Mouse (Mus musculus): ENCODE results near the gene Fut4.

Fut4 gene

DNA sequence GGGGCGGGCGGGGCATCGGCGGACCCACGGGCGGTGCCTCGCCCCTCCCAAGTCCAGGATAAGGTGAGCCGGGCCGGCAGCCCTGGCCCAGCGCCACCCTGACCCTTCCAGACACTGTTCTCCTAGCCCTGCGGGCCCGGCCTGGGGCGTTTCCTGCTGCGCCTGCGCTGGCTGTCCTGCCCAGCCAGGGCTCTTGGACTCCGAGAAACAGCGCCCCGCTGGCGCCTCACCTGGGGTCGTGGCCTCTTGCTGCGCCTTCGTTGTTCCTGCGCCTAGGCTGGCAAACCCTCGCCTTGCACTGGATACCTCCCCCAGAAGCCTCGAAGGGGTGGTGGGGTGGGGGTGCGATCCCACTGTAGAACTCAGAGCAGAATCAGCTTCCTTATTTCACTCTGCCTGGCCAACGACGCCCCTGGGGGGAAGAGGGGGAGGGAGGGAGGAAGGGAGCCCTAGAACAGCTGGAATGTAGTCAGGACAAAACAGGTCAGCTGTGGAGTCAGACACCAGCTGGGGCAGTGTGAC, at the start of gene Fut4:
Gene Fut4, minus strand, starts transcription at position 393 of the 522 bp plus-strand sequence.
- DNase-seq, result peak; percentile 55 to 62

DNA sequence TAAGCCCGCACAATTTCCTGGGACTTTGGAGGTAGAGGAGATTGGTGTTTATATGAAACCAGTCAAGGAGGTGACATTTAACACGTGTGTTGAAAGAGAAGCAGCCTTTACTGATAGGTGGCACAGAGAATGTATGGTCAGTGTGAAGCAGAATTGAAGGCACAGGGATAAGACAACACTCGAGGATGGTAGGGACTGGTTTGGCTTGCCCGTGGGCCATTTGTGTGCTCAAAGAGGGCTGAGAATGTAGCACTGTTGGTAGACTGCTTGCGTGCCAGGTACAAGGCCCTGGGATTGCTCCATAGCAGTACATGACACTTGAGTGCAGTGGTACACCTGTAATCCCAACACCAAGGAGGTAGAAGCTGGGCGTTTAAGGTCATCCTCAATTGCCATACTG, 35.2 kb upstream of the Fut4 start:
- DNase-seq, result no peak

DNA sequence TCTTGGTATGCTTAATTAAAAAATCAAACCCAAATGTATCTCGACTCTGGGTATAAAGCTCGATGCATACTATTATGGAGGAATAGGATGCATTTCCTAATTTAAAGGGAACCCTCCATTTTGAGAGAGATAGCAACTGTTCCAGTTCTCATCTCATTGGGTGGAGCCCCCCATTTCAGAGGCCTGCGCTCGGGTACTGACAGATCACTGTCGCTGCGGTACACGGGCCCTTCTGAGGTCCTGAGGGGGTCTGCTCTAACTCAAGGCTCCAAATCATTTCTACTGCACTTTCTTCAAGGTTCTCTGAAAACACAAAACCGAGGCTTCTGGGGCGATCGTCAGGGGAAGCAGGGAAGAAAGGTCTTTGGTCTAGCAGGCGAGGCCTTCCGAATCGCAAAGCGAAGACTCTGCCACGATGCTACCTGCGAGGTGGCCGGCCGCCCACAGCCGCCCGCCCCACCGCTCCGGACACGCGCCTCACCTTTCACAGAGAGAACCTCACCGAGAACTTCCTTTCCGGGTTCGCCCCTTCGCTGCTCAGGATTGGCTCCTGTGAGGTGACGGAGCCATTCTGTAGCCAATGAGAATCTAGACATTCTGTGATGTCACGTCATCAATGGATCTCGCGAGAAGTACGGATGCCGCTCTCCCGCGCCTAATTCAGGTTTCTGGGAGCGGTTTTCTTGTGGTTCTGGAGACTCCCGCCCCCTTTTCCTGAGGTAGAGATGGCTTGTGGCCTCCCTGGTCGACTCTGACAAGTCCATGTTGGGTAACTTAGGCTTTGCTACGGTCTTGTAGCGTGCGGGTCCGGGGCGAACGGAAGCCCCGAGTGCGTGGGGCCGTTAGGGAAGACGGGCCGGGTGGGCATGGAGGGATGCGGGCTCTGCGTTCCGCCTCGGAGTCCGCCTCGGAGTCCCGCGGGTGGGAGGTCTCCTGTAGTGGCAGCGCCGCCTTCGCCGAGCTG, 32.1 kb upstream of the Fut4 start, which contains the start of the genes Mre11a and Ankrd49:
Gene Mre11a, plus strand, starts transcription at position 616 of the 964 bp plus-strand sequence.
Gene Ankrd49, minus strand, starts transcription at position 818 of the 964 bp plus-strand sequence.
- DNase-seq, result peak; percentile 95 to 96

DNA sequence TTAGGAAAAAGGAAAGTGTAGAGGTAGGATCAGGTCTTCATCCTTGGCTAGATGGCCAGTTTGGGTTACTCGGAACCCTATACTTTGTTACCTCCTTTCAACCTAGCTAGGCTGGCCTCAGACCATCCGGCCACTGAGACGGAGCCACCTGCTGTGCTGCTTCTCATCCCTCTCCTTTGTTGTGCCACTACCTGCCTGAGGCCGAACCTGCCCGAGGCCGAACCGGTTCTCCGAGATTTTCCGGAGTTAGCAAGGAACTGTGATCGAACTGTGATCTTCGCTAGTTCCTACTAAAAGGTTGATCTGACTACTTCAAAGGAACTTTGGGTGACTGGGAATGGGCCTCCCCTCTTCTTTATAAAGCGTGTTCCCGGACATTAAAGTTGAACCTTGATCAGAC, 26.1 kb upstream of the Fut4 start:
- DNase-seq, result no peak

DNA sequence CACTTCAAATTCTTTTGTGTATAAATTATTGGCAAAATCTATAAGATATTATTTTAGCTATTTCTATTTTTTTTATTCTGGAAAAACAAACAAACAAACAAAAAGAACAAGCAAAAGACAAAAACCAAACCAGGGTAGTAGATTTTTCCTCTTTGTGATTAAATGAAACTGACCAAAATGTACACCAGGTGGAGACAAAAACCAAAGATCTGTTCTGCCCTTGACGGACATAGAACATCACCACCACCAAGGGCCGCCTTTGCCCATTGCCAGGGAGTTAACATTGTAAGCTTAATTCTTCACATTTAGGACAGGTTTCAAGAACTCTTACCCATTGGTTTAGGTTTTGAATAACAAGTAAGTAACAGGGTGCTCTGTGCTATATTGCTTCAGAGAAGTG, 21.6 kb upstream of the Fut4 start:
- DNase-seq, result no peak

DNA sequence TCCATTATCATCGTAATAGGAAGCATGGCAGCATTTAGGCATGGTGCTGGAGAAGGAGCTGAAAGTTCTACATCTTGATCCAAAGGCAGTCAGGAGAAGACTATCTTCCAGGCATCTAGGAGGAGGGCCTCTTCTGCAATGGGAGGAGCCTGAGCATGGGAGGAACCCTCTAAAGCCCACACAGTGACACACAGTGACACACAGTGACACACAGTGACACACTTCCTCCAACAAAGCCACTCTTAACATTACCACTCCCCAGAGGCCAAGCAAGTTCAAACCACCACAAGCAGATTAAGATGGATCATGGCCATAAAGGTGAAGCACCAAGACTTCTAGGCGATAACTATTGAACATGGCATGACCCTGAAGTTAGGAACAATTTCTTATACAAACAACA, 19.9 kb upstream of the Fut4 start:
- DNase-seq, result no peak

DNA sequence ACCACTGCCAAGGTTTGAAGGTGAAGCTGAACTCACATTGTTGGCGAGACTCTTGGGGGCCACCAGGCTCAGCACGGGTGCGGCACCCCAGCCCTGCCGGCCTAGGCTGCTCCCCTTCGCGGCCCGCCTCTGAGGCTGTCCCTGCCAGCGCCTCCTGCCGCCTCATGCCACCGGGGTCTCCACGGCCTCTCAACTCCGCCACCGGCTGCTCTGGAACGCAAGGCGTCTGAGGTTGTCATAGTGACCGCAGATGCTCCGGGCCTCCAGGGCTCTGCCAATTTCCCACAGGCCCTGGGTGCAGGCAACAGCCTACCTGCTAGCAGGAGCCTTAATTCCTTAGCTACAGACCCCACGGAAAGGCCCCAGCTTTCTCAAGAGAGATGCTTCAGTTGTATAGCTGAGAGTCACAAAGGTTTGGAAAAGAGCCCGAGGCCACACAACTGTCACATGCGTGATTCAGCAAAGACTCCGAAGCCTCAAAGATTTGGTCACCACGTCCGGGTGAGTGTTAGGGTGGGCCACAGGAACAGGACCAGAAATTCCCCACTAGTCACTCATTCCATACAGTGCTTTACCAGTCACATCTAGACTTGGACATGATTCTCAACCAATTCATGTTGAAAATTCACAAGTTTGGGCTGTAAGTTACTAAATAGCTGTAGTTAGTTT, 18.7 kb upstream of the Fut4 start, which contains the start of gene 1700012B09Rik:
Gene 1700012B09Rik, minus strand, starts transcription at position 228 of the 669 bp plus-strand sequence.
- DNase-seq, result no peak

DNA sequence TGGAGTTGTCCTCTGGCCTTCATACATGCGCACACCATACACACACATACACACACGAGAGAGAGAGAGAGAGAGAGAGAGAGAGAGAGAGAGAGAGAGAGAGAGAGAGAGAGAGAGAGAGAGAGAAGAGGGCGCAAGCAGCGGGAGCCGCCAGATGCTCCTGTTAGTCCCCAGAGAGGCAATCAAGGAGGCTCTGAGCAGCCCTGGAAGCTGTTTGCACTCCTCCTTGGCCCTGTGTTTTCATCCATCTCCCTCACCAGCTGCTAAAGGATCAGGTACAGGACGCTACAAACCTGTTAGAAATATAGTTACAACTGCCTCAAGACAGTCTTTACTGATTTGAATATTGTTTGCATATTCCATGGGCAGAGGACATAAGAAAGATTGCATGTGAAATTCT, 17.6 kb upstream of the Fut4 start:
- no peak for DNase-seq

DNA sequence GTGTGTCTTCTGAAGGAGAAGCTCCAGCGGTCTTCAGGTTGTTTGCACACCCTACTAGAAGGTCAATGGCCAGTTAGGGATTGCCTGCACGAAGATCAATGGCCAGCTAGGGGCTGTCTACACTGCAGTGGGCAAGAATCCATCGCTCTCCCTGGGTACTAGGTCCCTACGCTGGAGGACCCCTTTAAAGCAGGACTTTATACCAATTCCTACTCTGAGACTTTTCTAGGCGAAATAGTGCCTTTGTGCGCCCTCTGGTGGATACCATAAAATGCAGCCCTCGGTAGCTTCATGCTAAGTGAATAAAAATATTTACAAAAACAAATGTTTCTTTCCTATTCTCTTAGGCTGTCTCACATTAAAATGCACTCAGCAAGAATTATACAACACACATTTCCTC, 12.6 kb upstream of the Fut4 start:
- peak; percentile 26 to 41 for DNase-seq

DNA sequence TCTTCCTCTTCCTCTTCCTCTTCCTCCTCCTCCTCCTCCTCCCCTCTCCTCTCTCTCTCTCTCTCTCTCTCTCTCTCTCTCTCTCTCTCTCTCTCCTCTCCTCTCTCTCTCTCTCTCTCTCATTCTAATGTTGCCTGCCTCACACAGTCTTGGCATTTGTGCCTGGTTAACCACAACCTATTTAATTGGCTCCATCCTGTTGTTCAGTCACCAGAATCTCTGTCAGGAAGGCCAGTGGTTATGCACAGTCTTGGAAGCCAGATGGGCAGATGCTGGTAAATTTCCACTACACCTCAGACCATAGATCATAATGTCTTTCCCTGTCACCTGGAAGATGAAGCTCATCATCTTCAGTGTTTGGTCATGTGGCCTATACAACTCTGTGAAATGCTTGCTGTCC, 7.1 kb upstream of the Fut4 start:
- DNase-seq, result no peak

DNA sequence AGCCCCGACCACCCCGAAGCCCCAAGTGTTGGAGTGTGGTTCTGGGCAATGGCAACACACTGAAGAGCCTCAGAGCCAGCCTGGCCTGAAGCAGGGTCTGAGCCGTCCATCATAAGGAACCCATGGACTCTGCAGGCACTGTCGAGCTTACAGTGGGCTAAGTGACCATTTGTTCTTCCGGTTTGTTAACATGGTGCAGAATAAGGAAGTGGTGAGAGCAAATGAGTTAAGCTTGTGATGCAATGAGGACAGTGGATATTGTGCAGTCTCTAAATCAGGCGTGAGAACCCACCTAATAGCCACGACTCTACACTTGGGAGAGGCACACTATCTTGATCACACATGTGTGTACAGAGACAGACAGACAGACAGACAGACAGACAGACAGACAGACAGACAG, 6.4 kb upstream of the Fut4 start:
- no peak for DNase-seq

DNA sequence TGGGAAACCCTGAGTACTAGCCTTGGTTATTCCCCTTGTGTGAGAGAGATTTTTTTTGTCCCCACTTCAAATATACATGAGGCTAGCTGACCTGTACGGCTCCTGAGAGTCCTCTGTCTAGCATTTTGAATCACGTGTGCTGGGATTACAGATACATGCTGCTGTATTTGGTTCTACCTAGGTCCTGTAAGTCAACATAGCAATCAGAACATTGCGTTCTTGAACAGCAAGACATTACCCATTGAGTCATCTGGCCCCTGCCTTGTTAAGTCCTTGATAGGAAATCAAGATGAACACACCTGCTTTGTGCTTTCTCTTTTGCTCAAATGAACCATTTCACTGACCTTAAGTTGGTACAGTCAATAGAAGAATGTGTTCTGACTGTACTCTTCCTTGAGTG, 2.3 kb upstream of the Fut4 start:
- DNase-seq, result no peak

DNA sequence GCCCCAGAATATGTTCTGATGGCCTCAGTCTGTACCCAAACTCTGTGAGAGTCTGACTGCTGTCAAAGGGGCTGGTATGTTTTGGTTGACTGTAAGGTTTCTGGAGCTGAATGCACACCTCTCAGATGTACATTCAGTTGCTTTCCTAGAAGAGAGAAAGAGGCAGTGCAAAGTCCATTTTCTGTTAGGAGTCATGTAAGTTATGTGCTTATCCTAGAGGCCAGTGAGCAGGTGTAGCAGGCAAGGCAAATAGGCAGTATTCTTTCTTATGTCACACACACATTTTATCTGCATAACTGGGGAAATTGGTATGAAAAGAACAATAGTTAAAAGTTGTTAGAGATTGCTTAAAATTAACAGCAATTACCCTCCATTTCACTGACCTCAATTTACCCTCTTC, 1.8 kb upstream of the Fut4 start:
- no peak for DNase-seq

DNA sequence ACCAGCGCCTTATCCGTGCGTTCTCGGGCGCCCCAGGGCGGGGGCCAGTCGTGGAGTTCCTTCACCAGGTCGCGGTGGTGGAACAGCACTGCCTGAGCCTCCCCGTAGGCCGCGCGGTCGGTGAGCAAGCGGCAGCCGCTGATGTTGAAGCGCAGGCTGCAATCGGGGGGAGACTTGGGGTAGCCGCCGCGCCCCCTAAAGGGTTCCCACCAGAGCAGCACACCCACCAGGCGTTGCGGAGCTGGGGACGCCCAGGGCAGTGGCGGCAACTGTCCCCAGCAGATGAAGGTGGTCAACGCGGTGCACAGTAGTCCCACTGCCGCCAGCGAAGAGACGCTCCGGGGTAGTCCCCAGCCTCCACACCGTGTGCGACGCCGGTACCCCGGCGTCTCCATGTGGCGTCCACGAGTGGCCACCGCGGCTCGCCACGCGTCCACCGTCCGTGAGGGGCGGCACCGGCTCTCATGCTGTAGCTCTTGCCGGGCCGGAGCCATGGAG, 641 bp downstream of the Fut4 start:
- DNase-seq, result peak in 1 of 2 experiments; percentile 3

DNA sequence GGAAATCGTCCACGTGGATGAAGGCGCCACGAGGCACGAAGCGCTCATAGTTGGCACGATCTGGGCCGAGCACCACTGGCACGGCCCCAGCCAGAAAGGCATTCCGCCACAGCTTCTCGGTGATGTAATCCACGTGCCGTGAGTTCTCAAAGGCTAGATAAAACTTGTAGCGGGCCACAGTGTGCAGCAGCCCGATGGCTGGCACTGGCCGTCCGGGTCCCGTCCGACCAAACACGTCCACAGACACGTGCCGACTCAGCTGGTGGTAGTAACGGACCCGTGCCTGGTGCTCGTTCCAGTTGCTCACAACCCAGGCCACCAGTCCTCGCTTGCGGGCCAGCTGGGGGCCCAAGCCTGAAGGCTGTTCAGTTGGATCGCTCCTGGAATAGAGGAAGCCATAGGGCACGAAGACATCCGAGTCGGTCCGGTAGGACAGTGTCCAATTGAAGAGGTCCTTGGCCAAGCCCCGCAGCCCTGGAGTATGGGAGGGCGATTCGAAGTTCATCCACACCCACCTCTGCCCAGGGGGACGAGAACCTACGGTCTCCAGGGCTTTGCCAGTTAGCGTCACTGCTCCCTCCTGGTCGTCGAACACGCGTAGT, 1.2 kb downstream of the Fut4 start:
- no peak for DNase-seq

DNA sequence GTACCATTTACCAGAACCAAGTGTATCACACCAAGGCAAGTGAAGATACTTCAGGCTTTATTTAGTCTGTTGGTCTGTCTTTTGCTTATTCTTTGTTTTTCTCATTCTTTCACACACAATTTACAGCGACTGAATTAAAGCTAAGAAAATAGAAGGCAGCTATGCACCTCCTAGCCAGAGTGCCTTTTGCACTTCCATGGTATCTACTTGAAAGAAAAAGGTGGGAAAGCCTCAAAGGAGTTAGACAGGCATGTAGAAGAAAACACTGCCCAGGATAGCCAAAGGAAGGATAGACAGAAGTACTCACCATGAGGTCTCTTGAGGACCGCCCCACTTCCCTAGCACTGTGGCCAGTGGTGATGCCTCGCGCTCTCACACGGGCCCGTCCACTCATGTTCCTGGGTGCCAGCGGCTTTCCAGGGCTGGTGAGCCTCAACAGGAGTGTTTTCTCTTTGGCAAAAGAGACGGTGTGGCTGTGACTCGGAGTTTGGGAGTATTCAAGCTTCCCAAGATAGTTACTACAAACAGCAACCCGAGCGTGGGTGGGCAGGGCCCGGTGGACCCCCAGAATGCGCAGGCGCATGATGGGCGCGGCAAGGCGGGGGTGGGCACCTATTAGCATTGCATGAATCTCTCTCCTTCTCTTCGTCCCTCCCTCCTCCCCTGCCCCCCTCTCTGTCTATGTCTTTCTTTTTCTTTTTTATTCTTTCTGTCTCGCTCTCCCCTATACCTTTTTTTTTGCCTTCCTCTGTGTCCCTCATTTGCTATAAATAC, 11.9 kb downstream of the Fut4 start, which contains the start of gene Piwil4:
Gene Piwil4, minus strand, starts transcription at position 583 of the 774 bp plus-strand sequence.
- DNase-seq, result no peak

DNA sequence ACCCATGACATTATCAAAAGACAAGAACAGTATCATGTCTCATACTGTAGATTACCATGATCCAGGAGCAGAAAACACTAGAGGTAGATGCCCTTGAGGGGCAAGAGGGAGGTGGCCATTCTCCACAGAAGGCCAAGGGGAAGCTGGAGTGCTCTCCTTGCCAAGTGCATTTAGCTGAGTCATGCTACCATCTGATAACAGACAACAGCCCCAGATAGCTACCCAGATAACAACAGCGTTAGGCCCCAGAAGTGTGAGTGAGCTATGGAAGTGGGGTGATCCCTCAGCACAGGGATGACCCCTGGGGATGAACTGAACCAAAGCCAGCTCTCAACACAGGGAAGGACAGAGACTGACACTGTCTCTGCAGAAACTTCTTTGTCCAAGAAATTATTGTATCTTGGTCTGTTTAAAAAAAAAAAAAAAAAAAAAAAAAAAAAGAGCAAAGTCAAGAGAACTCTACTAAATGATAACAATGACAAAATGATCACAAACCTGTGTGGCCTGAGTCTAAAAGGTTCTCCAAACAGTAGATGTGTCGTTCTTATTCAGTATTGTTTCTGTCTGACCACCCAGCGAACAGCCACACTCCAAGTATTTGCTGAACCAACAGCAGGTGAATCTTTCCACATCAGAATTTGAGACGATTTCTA, 12.6 kb downstream of the Fut4 start:
- no peak for DNase-seq

DNA sequence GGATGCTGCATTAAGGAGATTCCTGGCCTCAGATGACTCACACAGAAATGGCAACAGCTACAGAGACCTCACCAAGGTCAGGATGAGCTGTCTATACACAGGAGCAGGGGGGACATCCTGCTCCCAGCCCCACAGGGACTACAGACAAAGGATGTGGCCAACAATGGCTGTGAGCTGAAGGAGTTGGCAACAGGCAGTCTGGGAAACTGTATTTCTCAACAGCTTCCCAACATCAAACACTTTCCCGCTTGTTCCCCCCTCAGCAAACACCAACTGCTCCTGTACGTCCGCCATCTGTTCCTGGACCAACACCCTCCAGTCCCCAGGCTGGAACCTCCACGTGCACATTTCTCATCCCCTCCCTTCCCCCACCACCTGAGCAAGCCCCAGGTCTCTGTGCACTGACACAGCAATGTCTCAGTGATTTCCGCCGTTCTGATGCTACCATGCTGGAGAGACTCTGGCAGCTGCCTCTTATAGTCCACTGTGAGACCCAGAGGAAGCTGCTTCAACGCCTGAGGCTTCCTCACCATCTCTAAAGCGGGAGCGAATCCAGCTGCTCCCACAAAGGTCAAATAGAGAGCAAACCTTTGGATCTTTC, 21.2 kb downstream of the Fut4 start:
- no peak for DNase-seq

DNA sequence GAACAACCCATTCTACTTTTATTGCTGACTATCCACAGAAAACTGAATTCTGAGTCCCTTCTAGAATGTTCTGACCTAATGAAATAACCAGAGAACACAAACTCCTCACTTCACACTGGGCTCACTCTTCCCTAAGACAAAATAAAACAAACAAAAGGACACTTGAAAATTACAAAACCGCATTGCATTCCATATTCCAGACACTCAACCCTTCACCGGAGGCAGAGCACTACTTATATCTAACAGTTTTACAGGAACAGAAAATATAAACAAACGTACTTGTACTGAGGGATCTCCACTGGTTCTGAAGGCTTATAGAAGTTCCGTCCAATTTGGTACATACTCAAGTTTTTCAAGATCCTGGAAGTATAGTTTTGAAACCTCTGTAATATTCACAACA, 23.8 kb downstream of the Fut4 start:
- no peak for DNase-seq

DNA sequence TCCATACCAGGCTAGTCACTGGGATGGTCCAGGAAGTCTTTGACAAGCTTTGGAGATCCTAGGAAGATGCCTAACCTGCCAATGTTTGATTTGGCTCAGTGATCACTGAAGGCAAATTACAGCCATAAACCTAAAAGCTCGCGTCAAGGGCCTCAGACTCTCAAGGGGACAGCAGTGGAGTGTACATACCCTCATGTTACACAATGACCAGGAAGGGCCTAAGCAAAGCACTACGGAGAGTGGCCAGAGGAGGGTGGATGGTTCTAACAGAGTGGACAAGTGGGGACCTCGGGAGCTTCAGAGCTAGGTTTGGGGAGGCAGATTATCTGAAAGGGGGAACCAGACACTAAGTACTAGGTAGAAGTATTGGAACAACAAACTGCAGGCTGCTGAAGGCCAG, 25.6 kb downstream of the Fut4 start:
- no peak for DNase-seq

DNA sequence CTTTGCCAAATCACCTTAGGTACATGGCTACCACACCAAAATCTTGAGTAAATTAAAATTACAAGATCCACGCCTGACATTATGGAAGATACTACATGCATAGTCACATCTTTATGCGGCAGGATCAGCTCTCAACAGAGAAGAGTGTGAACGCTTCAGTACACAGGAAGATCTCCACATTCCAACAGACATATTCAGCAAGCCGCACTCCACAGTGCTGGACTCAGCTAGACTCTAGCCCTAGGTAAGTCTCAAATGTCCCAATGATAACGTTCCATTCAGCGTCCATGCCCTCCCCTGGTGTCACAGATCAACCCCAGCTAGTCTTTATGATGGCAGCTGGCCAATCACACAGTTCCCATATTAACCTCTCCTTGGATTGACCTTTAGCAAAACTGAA, 26.2 kb downstream of the Fut4 start:
- no peak for DNase-seq

Measured in kidney, adult 8-10 months (tissue).